Mouse (Mus musculus): ENCODE measurements around the gene Cracr2a.

DNA sequence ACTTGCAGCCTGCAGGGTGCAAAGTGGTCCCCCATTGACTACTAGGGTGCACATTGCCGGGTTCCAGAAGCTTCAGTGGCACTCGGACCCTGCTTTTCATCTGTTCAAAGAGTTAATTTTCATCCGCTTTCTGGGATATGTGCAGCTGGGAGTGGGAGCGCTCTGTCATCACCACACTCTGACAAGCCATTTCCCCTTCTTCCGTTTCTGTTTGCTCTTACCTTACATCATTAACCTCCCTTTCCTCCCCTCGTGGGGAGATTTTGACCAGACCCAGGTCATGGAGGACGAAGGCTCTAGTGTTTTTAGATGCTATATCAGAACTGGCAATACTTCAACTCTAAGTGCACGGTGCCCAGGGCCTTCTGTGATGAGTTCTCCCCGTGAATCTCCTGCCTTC lies 38.8 kb upstream of the Cracr2a start:
- TF ChIP-seq TAL1 (IDR thresholded peaks at IDR 0.05; ENCODE audit: low read length): no peak
- no peak for TF ChIP-seq GATA1 (IDR thresholded peaks at IDR 0.05; ENCODE audit: low read length)

Data from erythroblast, embryonic 14.5 days (primary cell).